Mouse (Mus musculus): ENCODE data around the gene Arel1.

DNA sequence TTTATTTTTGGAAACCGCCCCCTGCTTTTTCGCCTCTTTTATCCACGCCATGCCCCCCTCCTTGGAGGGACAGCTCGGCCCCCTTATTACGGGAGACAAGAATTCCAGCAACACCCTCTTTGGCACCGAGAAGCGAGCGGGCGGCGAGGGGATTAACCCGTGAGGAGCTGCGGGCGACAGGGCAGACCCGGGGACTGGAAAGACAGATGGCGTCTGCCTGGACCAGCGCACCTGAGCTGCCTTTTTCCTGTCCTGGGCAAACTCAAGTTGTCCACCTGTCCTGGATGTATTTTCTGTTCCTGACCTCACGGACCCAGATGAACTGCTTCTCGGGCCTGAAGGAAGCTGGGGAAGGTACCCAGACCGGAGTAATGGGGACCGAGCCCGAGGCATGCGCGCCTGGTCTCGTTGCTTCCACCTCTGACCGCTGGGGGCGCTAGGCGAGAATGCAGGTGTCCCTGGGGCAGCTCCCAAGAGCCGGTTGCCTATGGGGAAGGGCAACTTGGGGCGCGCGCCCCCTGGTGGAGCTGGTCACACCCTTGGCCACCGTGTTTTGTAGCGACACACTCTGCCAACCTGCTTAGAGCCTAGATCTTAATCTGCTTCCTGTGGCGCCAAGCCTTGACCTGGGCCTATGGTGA, 94.1 kb downstream of the Arel1 start, which contains the start of gene Ltbp2:
- TF ChIP-seq CTCF (IDR thresholded peaks at IDR 0.05; ENCODE audit: control insufficient read depth, insufficient read depth, insufficient read length) (peak; percentile 99), USF1 (IDR thresholded peaks at IDR 0.05; ENCODE audit: low read depth) (no peak), MYOG (IDR thresholded peaks at IDR 0.05; ENCODE audit: control insufficient read depth, extremely low read depth, insufficient read length) (no peak), CEBPB (IDR thresholded peaks at IDR 0.05; ENCODE audit: low read depth) (no peak), MAX (IDR thresholded peaks at IDR 0.05) (no peak)

Data from C2C12 (cell line).